In genomic region chr16:45844875-45845274, GRCm38 (mm10) we compare ENCODE assay signal across 8 mouse cellular contexts.
A peak's percentile ranks its signal among the peaks of the same experiment; 100 is the strongest.
DNase-seq lines count a peak whose midpoint lies in the region; ATAC-seq lines count a peak whose summit lies in the region.

No protein-coding gene starts in this region.

- H3K9me3 ChIP-seq in embryonic facial prominence, embryonic 10.5 days = no peaks in the 10 kb centered on the region
- no peaks in the 10 kb centered on the region for H3K9me3 ChIP-seq in midbrain, embryonic 11.5 days (ENCODE audit: control insufficient read depth, low read length)

- H3K27ac ChIP-seq in embryonic facial prominence, embryonic 10.5 days (replicated peaks) = peak overlapping the region; percentile 95
- no peak overlapping the region for H3K27ac ChIP-seq in midbrain, embryonic 11.5 days (ENCODE audit: low read depth, low read length)

- H3K4me1 ChIP-seq in embryonic facial prominence, embryonic 10.5 days = peaks cover 34% of the 10 kb centered on the region
- H3K4me1 ChIP-seq in midbrain, embryonic 11.5 days (ENCODE audit: control insufficient read depth, insufficient read depth, low read length) = peaks cover 4% of the 10 kb centered on the region; the same call in 1 of the 2 replicates

- peaks cover 17% of the 10 kb centered on the region for H3K27me3 ChIP-seq in embryonic facial prominence, embryonic 10.5 days (replicated peaks; ENCODE audit: low read depth, poor library complexity, severe bottlenecking)
- no peaks in the 10 kb centered on the region for H3K27me3 ChIP-seq in midbrain, embryonic 11.5 days (ENCODE audit: control insufficient read depth, insufficient read depth, low read length)

- H3K4me3 ChIP-seq in embryonic facial prominence, embryonic 10.5 days = peak overlapping the region; percentile 71
- H3K4me3 ChIP-seq in midbrain, embryonic 11.5 days (ENCODE audit: low read depth, low read length) = peak overlapping the region; percentile 63; the same call in 1 of the 2 replicates

- peak overlapping the region; percentile 62 for H3K4me2 ChIP-seq in midbrain, embryonic 11.5 days

- ATAC-seq in midbrain, embryonic 11.5 days (ENCODE audit: low FRiP score) = no peak
- no peak for ATAC-seq in erythroblast, adult 5-6 weeks (replicated peaks; ENCODE audit: low FRiP score, poor library complexity, severe bottlenecking)

- 11% methylated on average over 10 of the region's 10 CpGs for WGBS in embryonic facial prominence, embryonic 10.5 days
- 13% methylated on average over 10 of the region's 10 CpGs for WGBS in midbrain, embryonic 11.5 days

- no peak overlapping the region for H3K9ac ChIP-seq in midbrain, embryonic 11.5 days (ENCODE audit: low read length)

- DNase-seq in embryo, embryonic 10.5 days (ENCODE audit: low spot score) = peak; percentile 18
- DNase-seq in embryo, embryonic 9.5 days (ENCODE audit: extremely low spot score) = no peak
- peak; percentile 23 for DNase-seq in embryonic facial prominence, embryonic 10.5 days (ENCODE audit: low spot score)
- peak; percentile 49 for DNase-seq in kidney, adult 18-20 months
- DNase-seq in midbrain, embryonic 11.5 days (ENCODE audit: low spot score, missing footprints) = peak; percentile 85
- no peak for DNase-seq in gastrocnemius, adult 8-10 months (ENCODE audit: low spot score in 2 of 2)
- DNase-seq in cerebellum, adult 11 months = no peak

- 0 out of 2 replicates have a peak, but pooled peaks cover 5% of the 10 kb centered on the region for H3K36me3 ChIP-seq in embryonic facial prominence, embryonic 10.5 days (replicated peaks)
- no peaks in the 10 kb centered on the region for H3K36me3 ChIP-seq in midbrain, embryonic 11.5 days (ENCODE audit: control insufficient read depth, insufficient read depth, low read length)

Comparison
In these comparisons a context has a peak if more than half of its experiments do, and no peak if none do; other contexts are left out.
1. DNase-seq: peak in embryo, embryonic 10.5 days (single experiment), embryonic facial prominence, embryonic 10.5 days (single experiment), kidney, adult 18-20 months (single experiment) and midbrain, embryonic 11.5 days (single experiment); none in embryo, embryonic 9.5 days (single experiment), gastrocnemius, adult 8-10 months (0 of 2) and cerebellum, adult 11 months (single experiment).